Mouse (Mus musculus) adrenal gland, adult 8-10 months (tissue): ENCODE data around the gene AU022252. TPM values are rescaled to one million over a fixed set of nuclear protein-coding genes. Genes with fewer than 3 reads are reported as not detected.

Experiments used
- DNase-seq: peaks from one replicate; pipeline ENCODE4 v3.0.0; 2022
- total RNA-seq, 4 experiments: library from RNA; stranded (reverse); gene quantifications; 2 replicates each; pipeline ENCODE4 v1.2.4; 2022

Gene AU022252
- total RNA-seq, 4 experiments from 2014 or later, result 19.4 to 42.9 (median 27.2) TPM

- DNase-seq, result no peak
Measured at GRCm38 (mm10) chr4:119188060-119188785, 44.3 kb downstream of the AU022252 start.

DNA sequence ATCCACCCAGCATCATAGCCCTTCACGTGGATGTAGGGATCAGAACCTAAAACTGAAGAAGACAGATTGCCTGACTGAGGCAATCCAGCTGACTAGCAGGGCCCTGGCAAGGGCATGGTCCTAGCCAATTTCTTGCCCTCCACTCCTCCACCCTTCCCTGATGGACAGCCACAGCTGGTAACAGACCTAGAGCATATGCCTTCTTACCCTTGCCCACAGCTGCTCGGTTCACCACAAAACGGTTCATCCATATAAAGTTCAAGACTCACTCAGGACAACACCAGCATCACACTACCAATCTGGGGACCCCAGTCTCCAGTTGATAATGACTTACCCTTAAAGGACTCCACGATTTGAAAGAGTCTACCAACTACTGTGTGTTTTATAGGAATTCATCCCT lies 46.7 kb downstream of the AU022252 start:
- DNase-seq, result no peak

DNA sequence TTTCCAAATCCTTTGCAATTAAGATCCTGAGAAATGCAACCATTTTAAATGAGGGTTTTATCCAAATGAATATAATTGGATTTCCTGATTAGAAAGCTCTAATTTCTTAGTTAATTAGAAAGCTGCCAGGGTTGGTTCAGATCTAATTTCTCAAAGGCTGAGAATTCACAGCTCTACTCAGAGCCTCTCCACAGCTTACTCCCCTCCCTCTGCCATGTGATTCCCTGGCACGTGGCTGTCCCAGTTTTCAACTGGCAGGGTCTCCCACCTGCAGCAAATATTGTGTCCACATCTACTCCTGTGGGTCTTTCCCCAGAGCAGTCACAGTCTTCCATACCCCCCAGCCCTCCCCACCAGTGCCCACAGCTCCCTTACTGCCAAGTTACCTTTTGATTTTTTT lies 49.0 kb downstream of the AU022252 start:
- no peak for DNase-seq

DNA sequence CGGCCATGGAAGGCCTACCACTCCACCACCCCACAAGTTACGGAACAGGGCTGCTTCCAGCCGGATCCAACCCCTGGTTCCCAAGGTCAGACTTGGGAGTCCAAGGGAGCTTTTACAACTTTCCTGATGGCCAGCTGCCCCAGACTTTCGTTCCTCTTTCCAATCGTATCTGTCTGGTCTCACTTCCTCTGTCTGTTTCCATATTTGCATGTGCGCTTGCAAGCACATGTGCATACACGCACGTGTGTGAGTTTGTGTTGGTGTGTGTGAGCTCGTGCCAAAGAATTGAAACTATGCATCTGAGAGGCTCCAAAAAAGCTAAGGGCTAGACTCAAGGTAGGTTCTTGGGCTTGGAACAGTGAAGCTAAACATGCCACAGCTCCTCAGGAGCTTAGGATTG lies 51.1 kb downstream of the AU022252 start:
- no peak for DNase-seq

DNA sequence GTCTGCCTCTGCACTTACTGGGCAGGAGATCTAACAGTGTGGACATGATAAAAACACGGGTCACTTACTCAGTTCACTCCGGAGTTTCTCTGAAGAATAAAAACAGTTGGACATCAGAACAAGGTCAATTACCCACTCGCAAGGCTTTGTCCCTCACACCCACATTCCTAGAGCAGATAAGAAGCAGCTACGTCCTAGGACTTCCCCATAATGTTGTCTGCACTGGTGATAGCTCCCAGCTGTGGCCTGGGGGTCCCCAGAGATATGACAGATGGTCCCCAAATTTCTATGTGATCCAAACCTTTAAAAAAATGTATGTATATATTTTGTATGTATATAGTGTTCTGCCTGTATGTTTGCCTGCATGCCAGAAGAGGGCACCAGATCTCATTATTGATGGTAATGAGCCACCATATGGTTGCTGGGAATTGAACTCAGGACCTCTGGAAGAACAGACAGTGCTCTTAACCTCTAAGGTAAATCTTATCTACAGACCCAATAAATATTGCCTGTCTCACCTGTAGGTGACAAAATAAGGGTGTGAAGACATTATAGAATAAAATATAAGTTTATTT lies 52.3 kb downstream of the AU022252 start:
- no peak for DNase-seq

DNA sequence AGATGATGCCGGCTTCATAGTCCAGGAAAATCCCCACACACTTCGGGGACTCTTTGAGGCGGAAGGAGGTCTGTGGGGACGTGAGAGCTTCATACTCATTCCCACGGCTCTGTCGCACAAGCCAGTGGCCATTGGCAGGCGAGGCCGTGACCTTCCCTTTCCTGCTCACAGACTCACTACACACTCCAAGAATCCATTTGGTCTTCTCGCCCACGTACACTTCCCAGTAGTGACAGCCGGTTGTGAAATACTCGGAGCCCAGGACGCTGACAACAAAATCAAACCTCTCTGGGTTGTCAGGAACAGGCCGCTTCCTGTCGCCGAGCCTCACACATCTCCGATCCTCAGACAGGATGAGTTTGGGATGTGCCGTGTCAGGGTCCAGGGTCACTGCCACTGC lies 54.2 kb downstream of the AU022252 start:
- peak; percentile 24 for DNase-seq

- DNase-seq, result no peak
Measured at GRCm38 (mm10) chr4:119177702-119178101, 54.8 kb downstream of the AU022252 start.

DNA sequence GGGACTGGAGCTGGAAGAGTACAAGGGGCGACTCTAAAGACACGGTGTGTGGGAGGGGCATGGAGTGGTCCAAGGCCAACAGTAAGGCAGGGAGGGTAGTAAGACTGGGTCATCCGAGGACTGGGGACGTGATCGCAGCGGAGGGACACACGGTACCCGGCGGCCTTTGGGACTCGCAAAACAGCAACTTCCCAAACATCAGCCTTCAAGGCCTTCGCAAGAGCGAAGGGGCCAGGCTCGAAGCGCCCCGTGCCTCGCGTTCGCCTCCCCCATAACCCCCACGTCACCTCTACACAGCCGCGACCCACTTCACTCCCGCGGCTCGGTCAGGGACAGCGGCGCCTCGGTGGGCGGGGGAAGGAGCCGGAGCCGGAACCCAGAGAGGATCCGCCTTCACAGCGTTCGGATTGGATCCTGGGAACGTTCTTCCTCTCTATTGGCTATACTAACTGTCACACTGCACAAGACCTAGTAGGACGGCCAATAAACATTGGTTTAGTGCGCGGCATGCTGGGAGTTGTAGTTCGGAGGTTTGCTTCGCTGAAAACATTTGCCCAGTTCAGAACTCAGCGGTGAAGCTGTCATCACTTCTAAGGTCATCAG lies 58.6 kb downstream of the AU022252 start, which contains the start of gene Zfp691:
TSS of gene Zfp691 (minus strand) at position 345 of the 603 bp plus-strand sequence.
- DNase-seq, result peak; percentile 96

GRCm38 (mm10) chr4:119172919-119173650 lies 59.4 kb downstream of the AU022252 start:
- no peak for DNase-seq

DNA sequence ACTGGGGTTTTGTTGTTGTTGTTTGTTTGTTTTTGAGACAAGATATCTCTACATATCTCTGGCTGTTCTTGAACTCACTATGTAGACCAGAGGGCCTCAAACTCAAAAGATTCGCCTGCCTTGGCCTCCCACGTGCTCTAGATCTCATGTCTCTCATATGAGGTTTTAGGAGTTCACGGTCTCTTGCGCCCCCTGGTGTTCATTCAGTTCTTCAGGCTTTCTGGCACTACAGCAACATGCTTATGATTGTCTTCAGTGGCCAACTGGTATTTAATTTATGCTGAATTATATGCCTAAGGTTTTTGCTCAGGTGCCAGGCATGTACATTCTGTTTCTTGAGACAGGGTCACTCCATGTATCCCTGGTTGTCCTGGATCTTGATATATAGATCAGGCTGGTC lies 64.8 kb downstream of the AU022252 start:
- DNase-seq, result peak; percentile 74

DNA sequence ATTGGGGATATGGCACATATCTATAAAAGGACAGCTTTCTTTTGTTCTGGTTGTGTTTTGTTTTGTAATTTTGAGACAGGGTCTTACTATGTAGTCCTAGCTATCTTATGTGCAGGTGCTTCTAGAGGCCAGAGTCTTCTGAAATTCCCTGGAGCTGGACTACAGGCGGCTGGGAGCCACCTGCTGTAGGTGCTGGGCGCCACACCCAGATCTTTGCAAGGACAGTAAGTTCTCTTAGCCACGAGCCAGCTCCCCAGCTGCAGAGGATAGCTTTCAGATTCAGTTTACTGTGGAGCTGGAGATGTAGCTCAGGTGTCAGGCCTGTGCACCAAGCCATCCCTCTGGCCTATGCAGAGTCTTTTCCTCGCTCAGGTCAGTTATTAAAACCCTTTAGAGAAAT lies 65.4 kb downstream of the AU022252 start:
- no peak for DNase-seq

GRCm38 (mm10) chr4:119165916-119166315 lies 66.6 kb downstream of the AU022252 start:
- no peak for DNase-seq

- DNase-seq, result no peak
Measured at GRCm38 (mm10) chr4:119162990-119163389, 69.5 kb downstream of the AU022252 start.

DNA sequence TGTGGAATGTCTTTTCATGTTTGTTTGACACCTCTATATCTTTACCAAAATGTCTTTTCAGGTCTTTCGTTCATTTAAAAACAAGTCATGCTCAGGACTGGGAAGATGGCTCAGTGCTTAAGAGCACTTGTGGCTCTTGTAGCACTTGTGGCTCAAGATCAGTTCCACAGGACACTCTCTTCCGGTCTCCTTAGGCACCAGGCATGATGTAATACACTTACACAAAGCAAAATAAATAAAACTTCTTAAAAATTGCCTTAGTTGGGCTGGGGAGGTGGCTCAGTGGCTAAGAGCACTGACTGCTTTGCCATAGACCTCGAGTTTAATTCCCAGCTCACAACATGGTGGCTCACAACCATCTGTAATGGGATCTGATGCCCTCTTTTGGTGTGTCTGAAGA lies 71.2 kb downstream of the AU022252 start:
- no peak for DNase-seq

GRCm38 (mm10) chr4:119157891-119158290 lies 74.6 kb downstream of the AU022252 start:
- DNase-seq, result no peak

GRCm38 (mm10) chr4:119157186-119157585 lies 75.3 kb downstream of the AU022252 start:
- DNase-seq, result no peak

Other genes with a start within 250 kb of the AU022252 start
- 10 to 100 TPM; 22.2 to 27.9 (median 26.0) TPM for gene Slc2a1, start 124.0 kb downstream of the AU022252 start, total RNA-seq
- gene Zfp691, start 58.5 kb downstream of the AU022252 start, total RNA-seq, result 10 to 100 TPM; 11.7 to 14.2 (median 12.9) TPM
- under 1 TPM; 0.06 to 0.87 (median 0.39) TPM for gene Ermap, start 42.7 kb downstream of the AU022252 start, total RNA-seq
- 10 to 100 TPM; 15.8 to 25.3 (median 17.1) TPM for gene Svbp, start 37.4 kb downstream of the AU022252 start, total RNA-seq
- under 1 TPM in 2 of 4 experiments, not detected in 2; 0.30 to 0.62 TPM for gene Tmem269, start 14.5 kb downstream of the AU022252 start, total RNA-seq
- 10 to 100 TPM; 26.1 to 35.2 (median 28.6) TPM for gene P3h1, start 203 bp upstream of the AU022252 start, total RNA-seq
- under 1 TPM in 3 of 4 experiments, not detected in 1; 0.06 to 0.40 (median 0.28) TPM for gene Cldn19, start 22.7 kb upstream of the AU022252 start, total RNA-seq
- 100 to 1,000 TPM; 443 to 619 (median 512) TPM for gene Ybx1, start 61.9 kb upstream of the AU022252 start, total RNA-seq
- 10 to 100 TPM; 17.7 to 25.4 (median 24.3) TPM for gene Ppih, start 87.8 kb upstream of the AU022252 start, total RNA-seq
- 10 to 100 TPM; 15.6 to 33.1 (median 20.5) TPM for gene Ccdc30, start 182.8 kb upstream of the AU022252 start, total RNA-seq
- 10 to 100 TPM; 47.3 to 58.1 (median 49.5) TPM for gene Ppcs, start 189.7 kb upstream of the AU022252 start, total RNA-seq
- gene Zmynd12, start 190.1 kb upstream of the AU022252 start, total RNA-seq, result 1 to 10 TPM; 3.7 to 9.4 (median 6.6) TPM